Mouse (Mus musculus): Measurements from ENCODE around the gene Tmco1.
"Not testable (repeated sequence)": the region's sequence is repeated elsewhere in the genome, so short reads cannot be mapped to it uniquely, and the experiment has no call there.

Gene Tmco1

GRCm38 (mm10) chr1:167339177-167339781 is 31.1 kb downstream of the Tmco1 start:
- peak; percentile 67 for DNase-seq

GRCm38 (mm10) chr1:167340111-167340787 is 32.1 kb downstream of the Tmco1 start:
- peak; percentile 22 for DNase-seq

- no peak for DNase-seq
Observed at GRCm38 (mm10) chr1:167340910-167341528, 32.8 kb downstream of the Tmco1 start.

GRCm38 (mm10) chr1:167342831-167343230 is 34.7 kb downstream of the Tmco1 start:
- no peak for DNase-seq

- DNase-seq: not testable (repeated sequence)
Observed at GRCm38 (mm10) chr1:167345994-167346520, 37.9 kb downstream of the Tmco1 start.

- DNase-seq: not testable (repeated sequence)
Observed at GRCm38 (mm10) chr1:167349206-167349605, 41.0 kb downstream of the Tmco1 start.

GRCm38 (mm10) chr1:167349815-167350596 is 41.8 kb downstream of the Tmco1 start, which contains the start of gene Aldh9a1:
TSS of gene Aldh9a1 (plus strand) at chr1:167349991.
- peak; percentile 92 for DNase-seq

- no peak for DNase-seq
Observed at GRCm38 (mm10) chr1:167350597-167351415, 42.6 kb downstream of the Tmco1 start.

- DNase-seq: no peak
Observed at GRCm38 (mm10) chr1:167352403-167352802, 44.2 kb downstream of the Tmco1 start.

- DNase-seq: no peak
Observed at GRCm38 (mm10) chr1:167357387-167357786, 49.2 kb downstream of the Tmco1 start.

- no peak for DNase-seq
Observed at GRCm38 (mm10) chr1:167358731-167359130, 50.6 kb downstream of the Tmco1 start.

- DNase-seq: no peak
Observed at GRCm38 (mm10) chr1:167360268-167360667, 52.1 kb downstream of the Tmco1 start.

- no peak for DNase-seq
Observed at GRCm38 (mm10) chr1:167362819-167363218, 54.6 kb downstream of the Tmco1 start.

- DNase-seq: no peak
Observed at GRCm38 (mm10) chr1:167363322-167363721, 55.1 kb downstream of the Tmco1 start.

- no peak for DNase-seq
Observed at GRCm38 (mm10) chr1:167365808-167366207, 57.6 kb downstream of the Tmco1 start.

GRCm38 (mm10) chr1:167366621-167367020 is 58.4 kb downstream of the Tmco1 start:
- no peak for DNase-seq

- no peak for DNase-seq
Observed at GRCm38 (mm10) chr1:167368018-167368417, 59.8 kb downstream of the Tmco1 start.

GRCm38 (mm10) chr1:167368513-167368912 is 60.3 kb downstream of the Tmco1 start:
- no peak for DNase-seq

GRCm38 (mm10) chr1:167369905-167370304 is 61.7 kb downstream of the Tmco1 start:
- DNase-seq: peak; percentile 79

GRCm38 (mm10) chr1:167372739-167373138 is 64.6 kb downstream of the Tmco1 start:
- no peak for DNase-seq

GRCm38 (mm10) chr1:167374003-167374784 is 66.0 kb downstream of the Tmco1 start:
- no peak for DNase-seq
